Mouse (Mus musculus) cortical plate, adult 2 months (tissue): ENCODE results near the gene Ldah.

Experiments used
- CTCF ChIP-seq: fragments of 200-500 bp; IDR thresholded peaks from 2 replicates; pipeline ENCODE4 v1.5.1; 2011; ENCODE audit warnings: mild to moderate bottlenecking, control low read depth, low read length; ENCODE audit not compliant: insufficient read depth; ENCODE audit errors: extremely low read depth
- POLR2A ChIP-seq: fragments of 200-500 bp; IDR thresholded peaks from 2 replicates; pipeline ENCODE4 v1.6.1; 2011; ENCODE audit warnings: mild to moderate bottlenecking, low read length, control low read depth; ENCODE audit not compliant: insufficient read depth; ENCODE audit errors: extremely low read depth

- TF ChIP-seq CTCF (no peak), POLR2A (no peak)
These were observed 63.5 kb downstream of the Ldah start for GRCm38 (mm10) chr12:8271405-8271804.
